Mouse (Mus musculus): ENCODE measurements around the gene Slc22a4. TPM values are rescaled to one million over a fixed set of nuclear protein-coding genes. Genes with fewer than 3 reads are reported as not detected.

Gene Slc22a4
- 2.5 and 6.1 TPM in 2 replicates for polyA plus RNA-seq (2012; ENCODE audit: low replicate concordance)

GRCm38 (mm10) chr11:54028044-54028951, at the start of gene Slc22a4:
TSS of gene Slc22a4 (minus strand) at chr11:54028090.

GRCm38 (mm10) chr11:54068520-54069371, 40.9 kb upstream of the Slc22a4 start, which contains the start of gene Pdlim4:
TSS of gene Pdlim4 (minus strand) at chr11:54069014.

GRCm38 (mm10) chr11:53979788-53980621, 47.9 kb downstream of the Slc22a4 start, which contains the start of gene Slc22a21:
TSS of gene Slc22a21 (minus strand) at chr11:53980332.

Other genes with a start within 250 kb of the Slc22a4 start
- gene Gm12216, start 168.8 kb downstream of the Slc22a4 start, polyA plus RNA-seq (2012; ENCODE audit: low replicate concordance) = 5.2 and 10.3 TPM in 2 replicates
- 6.6 and 13.3 TPM in 2 replicates for gene Slc22a5, start 136.4 kb downstream of the Slc22a4 start, polyA plus RNA-seq (2012; ENCODE audit: low replicate concordance)
- 1.7 TPM in 2 replicates for gene Slc22a21, start 47.8 kb downstream of the Slc22a4 start, polyA plus RNA-seq (2012; ENCODE audit: low replicate concordance)
- gene Pdlim4, start 40.9 kb upstream of the Slc22a4 start, polyA plus RNA-seq (2012; ENCODE audit: low replicate concordance) = 17.4 and 24.0 TPM in 2 replicates
- 0.14 and 0.29 TPM in 2 replicates for gene P4ha2, start 72.0 kb upstream of the Slc22a4 start, polyA plus RNA-seq (2012; ENCODE audit: low replicate concordance)
- not detected in 2 replicates for gene Csf2, start 221.6 kb upstream of the Slc22a4 start, polyA plus RNA-seq (2012; ENCODE audit: low replicate concordance)
- gene Il3, start 239.2 kb upstream of the Slc22a4 start, polyA plus RNA-seq (2012; ENCODE audit: low replicate concordance) = not detected in 2 replicates

Measured in hematopoietic multipotent progenitor cell, adult 10-12 weeks (in vitro differentiated cells).